Mouse (Mus musculus) kidney, postnatal 4 days (tissue): Measurements from ENCODE around the gene Fam189a2.

Source experiments
- DNase-seq, 2 experiments: peaks; one replicate each; pipeline ENCODE4 v3.0.0; 2021; ENCODE audit warnings: mixed read lengths in 2 of 2

Gene Fam189a2

DNA sequence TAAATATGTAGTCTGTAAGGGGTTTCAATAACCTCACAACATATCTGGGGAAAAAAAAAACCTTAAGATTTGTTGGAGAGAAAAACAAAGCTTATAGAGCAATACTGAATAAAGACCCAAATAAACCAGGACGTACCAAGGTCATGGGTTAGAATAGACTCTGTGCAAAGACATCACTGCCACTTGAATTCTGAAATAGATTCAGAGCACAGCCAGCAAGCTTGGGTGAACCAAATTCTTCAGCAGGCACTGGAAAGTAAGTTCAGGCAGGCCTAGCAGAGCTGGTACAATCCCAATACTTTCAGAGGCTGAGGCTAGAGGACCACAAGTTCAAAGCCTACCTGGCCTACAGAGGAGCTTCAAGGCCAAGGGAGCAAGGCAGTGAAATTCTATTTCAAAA, 6.2 kb downstream of the Fam189a2 start:
- DNase-seq, result no peak

DNA sequence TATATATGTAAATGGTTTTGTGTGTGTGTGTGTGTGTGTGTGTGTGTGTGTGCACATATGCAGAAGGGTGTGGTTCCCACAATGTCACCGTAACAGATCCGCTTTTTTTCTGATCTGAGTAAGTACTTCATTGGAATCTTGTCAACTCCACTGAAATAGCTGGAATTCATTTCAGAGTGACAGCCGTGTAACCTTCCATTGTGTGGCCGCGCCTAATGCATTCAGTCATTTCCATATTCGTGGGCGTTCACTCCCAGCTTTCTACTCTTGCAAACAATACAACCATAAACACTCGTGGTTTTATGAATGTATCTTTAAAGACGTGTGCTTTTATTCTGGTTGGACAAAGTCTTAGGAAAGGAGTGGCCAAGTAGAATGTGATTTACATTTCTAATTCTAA, 6.7 kb downstream of the Fam189a2 start:
- no peak for DNase-seq

DNA sequence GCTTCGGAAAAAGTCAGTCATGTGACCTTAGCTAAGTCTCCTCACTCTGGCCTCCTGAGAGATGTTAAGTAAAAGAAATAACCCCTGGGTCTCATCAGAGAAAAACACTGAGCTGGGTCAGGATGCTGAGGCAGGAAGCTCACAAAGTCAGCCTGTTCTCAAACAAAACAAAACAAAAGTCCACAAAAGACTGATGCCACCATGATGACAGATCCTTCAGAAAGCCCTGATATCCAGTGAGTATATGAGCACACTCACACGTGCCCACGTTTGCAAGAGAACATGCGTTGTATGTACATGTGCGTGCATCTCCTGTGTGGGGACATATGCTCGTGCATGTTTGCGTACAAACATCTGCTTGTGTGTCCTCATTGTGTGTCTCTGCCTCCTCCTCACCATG, 7.5 kb downstream of the Fam189a2 start:
- DNase-seq, result no peak

DNA sequence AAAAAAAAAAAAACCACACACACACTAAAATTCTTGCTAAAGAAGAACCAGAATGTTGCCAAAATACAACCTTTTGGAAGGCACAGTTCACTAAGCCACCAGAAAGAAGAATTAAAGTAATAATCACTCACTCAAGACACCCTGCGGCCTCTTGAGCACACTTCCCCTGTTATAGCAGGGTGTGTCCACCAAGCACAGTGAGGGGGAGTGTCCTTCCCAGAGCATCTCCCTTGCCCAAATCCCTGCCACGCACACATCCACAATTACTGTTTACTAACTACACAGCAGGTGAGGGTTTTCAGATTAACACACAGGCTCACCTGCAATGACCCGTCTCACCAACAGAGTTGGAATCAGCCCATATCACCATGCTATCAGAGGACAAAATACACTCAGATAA, 8.0 kb downstream of the Fam189a2 start:
- DNase-seq, result no peak

DNA sequence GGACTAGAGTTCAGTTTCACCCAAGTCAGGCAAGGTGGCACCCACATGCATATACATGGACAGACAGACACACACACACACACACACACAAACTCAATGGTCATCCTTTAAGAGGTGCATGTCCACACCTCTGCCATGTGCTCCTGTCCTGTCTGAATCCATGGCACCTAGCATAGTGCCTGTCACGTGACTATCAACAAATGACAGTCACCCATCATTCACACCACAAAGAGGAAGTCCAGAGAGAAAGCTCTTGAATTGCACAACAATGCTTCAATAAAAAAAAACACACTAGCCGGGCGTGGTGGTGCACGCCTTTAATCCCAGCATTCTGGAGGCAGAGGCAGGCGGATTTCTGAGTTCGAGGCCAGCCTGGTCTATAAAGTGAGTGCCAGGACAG, 8.5 kb downstream of the Fam189a2 start:
- DNase-seq, result no peak

DNA sequence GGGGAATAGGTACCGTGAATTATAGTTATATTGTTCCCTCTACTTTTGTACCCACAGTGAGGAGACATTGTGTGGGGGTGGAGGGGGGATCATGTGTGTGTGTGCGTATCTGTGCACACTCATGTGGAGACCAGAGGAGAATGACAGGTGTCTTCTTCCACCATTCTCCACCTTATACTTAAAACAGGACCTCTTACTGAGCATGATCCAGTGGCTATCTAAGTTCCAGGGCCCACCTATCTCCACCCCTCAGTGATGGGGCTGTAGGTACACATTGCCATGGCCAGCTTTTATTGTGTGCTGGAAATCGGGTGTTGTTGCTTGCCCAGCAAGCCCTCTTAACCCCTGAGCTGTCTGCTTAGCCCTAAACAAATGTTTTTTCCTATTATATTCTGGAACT, 10.1 kb downstream of the Fam189a2 start:
- DNase-seq, result no peak

DNA sequence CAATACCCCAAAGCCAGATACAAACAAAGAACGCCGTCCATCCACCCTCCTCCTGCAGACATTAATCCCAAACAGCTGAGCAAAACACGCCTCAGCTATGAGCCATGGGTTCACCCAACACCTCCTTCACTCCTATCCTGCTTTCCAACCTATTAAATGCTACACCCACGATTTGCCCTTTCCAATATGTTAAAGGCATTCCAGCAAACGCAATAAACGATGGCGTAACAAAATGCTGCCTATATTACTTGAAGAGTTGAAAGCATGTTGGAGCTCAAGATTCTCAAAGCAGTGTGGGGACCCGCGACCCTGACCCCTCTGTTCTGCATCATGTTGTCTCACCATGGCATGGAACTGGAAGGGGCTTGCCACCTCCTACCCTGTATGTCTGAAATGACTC, 11.2 kb downstream of the Fam189a2 start:
- no peak for DNase-seq

DNA sequence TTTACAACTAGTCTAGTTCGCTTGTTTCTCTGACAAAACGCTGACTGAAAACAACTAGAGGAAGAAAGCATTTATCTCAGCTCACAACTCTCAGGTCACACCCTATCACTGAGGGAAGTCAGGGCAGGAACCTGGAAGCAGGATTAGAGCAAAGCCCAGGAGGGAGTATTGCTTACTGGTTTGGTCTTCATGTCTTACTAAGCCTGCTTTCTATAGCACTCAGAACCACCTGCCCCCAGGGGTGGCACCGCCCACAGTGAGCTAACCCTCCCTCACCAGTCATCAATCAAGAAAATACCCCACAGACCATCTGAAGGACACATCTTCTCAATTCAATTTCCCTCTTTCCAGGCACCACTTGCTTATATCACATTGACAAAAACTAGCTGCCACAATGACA, 12.4 kb downstream of the Fam189a2 start:
- no peak for DNase-seq

DNA sequence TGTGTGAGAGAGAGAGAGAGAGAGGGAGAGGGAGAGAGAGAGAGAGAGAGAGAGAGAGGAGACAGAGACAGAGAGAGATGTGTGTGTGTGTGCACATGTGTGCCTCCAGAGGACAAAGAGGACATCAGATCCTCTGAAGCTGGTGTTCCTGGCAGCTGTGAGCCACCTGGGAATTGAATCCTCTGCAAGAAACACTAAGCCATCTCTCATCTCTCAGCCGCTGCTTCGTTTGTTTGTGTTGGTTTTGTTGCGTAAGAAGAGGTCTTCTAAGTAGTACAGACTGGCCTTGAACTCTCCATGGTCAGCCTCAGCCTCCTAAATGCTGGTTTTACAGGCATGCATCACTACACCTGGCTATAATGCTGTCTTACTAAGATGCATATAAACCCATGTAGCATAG, 12.9 kb downstream of the Fam189a2 start:
- DNase-seq, result no peak

DNA sequence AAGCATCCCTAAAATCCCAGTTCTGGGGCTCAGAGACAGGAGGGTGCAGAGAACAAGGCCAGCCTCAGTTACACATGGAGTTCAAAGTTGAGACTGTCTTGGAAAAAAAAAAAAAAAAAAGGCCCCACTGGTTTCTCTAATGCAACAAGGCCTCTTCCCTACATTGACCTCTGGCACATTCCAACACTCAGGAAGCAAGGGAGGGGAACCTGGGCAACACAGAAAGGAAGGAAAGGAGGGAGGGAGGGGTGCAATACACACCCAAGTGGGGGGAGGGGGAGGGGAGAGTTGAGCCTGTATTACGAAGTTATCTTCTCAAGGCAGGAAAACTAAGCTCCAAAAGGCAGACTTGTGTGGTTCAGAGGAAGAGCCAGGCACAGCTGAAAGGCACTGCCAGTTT, 13.4 kb downstream of the Fam189a2 start:
- DNase-seq, result peak; percentile 61 to 76

DNA sequence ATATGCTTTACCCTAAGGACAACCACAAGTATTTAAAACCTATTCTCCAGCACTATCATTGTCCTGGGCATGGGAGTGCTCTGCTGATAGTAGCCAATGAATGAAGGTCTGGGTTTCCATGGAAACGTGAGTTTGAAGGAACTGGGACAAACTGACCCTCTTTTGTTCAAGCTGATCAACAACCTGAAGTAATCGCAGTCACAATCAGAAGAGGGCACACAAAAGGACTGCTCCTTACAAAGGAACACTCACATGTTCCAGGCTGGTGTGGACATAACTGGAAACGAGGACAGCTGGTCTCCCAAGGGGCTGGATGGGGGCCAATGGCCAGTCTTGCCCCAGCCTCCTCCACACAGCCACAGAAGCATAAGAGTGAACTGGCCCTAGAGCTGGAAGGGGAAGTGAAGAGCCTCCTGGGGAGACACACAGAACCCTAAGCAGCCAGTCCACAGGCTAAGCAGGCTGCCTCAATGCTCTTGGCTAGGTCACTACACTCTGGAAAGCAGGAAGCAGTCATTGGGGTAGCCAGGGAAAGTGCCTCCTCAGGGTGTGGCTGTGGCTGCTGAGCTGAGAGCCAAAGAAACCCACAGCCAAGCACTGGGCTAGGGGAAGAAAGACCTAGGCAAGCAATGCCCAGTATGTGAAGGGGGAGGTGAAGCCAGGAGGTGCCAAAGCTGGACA, 14.0 kb downstream of the Fam189a2 start:
- peak; percentile 17 to 31 for DNase-seq

DNA sequence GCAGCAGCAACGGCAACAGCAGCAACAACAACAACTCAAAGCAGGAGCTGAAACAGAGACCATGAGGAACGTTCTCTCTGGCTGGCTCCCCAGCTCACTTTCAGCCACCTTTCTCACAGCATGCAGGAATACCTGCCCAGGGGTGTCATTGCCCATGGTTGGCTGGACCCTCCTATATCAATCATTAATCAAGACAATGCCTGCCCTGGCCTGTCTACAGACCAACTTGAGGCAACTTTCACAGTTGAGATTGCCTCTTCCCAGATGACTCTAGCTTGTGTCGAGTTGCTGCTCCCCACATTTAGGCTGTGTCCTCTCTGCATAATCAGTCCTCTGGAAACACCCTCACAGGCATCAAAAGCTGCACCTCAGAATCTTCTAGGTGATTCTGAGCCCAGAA, 17.6 kb downstream of the Fam189a2 start:
- DNase-seq, result peak in 1 of 2 experiments; percentile 39

DNA sequence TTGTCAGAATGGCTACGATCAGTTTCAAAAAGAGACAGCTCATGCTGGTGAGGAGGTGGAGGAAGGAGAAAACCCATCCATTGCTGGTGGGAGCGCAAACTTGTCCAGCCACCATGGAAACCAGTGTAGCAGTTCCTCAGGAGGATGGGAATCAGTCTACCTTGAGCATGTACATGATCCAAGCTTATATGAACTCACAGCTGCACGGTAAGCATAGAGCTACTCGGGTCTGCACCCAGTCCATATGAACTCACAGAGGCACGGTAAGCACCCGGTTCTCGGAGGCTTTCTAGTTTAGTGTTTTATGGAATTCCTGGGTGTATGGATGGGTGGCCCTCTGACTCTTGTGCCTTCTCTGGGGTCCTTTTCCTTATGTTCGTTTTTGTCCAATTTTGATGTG, 18.3 kb downstream of the Fam189a2 start:
- no peak for DNase-seq

DNA sequence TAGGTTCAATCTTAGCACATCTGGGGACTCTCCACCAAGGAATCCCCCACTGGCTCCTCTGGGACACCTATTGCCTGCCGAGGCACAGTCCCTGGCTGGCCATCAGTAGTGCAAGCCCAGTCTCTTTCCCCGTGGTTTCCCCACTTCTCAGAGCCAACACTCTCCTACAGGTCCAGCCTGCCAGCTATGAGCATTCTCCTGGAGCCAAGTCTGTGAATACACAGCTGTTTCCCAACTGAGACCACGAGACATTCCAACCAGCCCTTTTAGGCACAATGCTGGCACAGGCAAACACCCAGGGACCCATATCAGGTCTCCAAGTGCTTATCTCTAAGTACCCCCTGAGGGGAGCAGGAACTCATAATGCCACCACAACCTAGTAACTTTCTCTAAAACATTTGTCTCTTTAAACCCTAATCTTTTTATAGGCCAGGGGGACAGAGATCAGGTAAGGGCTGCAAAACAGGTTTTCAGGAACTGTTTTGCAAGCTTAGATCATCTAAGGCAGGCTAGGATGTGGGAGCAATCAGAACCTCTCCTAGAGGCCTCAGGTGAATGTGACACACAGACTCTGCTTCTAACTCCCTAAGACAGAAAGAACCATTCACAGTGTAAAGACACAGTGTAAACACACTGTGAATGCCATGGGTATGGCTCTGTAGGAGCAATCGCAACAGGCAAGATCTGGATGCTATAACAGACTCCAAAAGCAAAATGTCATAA, 23.0 kb downstream of the Fam189a2 start:
- DNase-seq, result no peak

DNA sequence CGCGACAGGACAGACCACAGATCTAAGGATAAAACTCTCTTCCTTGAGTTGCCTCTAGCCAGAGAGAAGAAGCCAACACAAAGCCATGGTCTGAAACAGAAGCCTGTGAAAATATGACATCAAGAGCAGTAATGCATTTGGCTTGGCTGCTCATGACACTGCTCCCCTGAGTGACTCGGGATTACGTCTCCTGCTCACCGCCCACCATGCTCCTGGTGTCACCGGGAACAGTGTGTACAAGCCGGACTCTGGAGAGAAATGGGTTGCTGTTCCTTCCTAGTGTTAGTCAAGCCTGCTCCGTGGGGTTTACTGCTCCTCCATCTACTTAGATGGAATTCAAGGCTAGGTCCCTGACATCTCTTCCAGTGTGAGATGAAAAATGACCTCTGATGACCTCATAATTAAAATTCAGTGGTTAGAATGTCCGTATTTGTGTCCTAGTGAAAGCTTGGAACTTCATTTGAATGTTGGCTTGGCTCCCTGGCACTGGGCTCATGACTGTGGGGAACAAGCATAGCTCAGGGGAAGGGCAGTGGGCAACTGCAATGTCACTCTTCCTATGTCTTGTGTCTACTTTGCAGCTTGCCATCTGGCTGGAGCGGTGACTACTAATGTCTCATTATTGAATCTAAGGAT, 23.7 kb downstream of the Fam189a2 start:
- DNase-seq, result no peak

DNA sequence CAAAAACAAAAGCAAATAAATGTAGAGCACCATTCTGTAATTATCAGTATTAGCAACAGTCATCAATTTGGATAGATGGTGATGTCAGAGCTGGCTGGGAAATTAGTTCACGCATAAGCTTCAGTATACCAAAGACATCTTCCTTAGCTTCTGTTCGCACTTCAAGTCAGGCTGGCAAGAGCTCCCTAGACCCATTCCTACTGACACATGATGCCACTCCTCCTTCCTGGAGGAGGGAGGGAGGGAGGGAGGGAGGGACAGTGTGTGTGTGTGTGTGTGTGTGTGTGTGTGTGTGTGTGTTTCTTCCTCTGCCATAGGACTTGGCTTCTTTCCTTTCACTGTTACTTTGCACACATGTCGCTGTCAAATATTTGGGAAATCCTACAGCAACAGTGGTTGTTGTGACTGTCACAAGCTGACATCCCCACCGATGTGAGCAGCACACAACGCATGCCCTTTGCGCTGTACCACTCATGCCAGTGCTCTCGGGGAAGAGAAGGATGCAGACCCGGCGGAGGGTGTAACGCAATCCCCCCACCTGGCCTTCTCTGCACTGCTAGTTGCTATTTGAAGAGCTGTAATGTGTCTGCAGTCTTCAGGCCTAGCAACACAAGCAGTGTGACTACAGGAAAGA, 34.9 kb downstream of the Fam189a2 start:
- DNase-seq, result no peak

DNA sequence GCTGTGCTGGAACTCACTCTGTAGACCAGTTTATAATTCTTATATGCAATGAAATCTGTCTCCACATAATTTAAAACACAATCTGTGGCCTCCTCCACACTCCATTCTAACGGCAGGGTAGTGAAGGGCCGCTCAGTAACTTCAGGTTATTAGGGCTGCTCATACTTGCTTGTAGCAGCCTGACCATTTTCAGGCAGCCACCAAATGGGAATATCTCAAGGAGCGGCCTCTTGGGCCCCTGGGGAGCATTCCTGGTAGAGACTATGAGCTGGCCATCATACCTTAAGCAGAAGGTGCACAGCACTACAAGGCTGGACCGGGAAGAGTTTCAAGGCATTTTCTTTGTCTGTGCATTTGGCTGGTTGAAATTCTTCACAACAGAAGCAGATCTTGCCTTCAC, 42.7 kb downstream of the Fam189a2 start:
- DNase-seq, result no peak

DNA sequence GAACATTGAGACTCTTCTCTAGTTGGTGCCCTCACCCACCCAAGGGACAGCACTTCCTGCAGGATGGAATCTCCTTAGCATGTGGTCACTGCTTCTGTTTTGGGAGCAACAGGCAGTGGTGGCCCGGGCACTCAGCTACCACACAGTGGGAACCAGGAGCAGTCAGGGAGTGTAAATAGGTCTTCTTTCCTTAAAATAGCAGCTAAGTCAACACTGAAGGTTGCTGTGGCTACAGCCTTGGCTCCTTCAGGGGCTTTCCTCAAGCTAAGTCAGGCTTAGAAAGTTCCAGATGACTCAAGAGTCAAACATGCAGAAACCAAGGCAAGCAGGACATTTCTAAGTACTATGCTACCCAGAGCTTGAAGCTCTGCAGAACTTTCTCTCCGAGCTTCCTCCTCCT, 43.5 kb downstream of the Fam189a2 start:
- DNase-seq, result no peak

DNA sequence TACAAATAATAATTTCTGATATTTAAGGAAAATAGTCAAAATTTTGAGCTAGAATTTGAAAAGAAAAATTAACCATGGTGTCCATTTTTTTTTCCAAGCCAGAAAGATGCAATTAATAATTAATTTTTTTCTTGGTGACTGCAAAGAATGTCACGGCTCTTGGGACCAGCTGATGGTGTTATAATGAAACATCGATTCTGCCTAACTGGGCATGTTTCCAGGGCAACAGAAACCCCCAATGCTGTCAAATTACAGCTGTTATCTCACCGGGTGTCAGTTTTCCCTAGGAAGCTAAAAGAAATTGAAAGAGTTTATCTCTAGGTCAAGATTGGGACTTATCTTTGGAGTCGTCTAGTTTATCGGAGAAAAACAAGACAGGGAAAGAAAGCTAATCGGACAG, 46.6 kb downstream of the Fam189a2 start:
- no peak for DNase-seq

DNA sequence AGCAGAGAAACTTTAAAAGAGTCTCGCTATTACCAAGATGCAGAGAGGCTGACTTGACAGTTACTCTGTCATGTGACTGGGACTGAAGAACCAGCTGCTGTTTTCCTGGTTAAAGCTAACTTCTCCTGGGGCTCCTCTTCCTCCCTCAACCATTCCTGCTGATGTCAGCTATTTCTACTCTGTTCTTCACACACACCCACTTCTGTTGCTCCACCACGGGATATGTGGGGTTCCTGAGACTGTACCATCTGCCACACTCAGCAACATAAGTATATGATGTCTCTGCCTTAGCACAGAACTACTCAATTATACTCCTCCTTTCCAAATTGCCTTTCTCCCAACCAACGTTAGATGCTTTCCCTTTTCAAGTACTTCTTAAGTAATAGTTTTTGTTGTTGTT, 50.2 kb downstream of the Fam189a2 start:
- no peak for DNase-seq

DNA sequence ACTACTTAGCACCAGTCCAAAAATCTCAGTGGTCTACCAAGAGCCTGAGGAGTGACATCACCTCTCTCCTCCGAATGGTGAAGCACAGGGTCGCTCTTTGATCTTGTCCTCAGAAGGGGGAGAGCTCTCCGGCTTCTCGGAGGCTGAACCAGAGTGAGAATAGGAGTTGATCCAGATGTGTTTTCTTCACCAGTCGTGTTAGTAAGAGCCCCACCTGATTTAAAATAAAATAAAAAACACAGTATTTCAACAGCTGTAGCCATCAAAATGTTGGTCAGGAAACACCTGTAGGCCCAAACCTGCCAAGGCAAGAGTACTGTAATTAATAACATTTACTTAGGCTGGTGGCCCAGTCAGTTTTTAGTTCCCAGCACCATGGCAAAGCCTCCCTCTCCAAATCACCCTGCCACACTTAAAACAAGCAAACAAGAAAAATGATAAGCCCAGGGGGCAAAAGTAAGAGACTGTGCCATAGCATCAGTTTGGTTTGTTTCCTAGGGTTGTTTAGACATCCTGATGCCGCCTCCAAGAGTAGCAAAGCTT, 52.8 kb downstream of the Fam189a2 start:
- DNase-seq, result no peak

DNA sequence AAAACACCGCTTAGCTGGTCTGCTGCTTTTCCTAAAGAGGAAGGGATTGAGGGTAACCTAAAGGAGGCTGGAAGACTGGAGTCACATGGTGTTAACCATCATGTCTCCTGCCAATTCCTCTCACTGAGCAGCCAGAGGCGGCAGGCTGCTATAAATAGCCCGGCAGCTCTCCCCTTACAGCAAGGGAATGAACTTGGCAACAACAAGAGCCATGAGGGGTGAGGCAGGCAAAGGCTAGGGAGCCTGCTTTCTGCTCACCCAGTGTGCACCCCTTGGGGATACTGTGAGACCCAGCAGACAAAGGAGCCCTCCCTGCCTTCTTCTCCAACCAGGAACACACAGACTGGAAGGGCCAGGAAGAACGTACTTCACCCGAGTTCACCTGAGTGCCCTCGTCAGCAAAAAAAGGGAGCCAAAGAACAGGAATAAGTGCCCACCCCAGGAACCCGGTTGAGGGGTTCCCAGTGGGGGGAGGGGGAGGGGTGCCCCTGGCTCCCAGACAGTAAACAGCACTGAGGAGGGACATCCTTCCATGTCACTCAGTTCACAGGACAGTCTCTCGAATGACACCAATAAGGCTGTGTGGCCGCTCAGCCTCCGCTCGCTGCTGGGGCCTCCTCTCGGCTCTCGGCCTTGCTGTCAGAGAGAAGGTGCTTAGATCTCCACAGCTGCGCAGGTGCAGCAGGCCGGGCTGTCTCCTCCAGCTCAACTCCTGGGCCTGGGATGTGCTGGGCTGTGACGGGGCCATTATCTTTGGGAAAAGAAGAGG, 57.8 kb downstream of the Fam189a2 start:
- peak in 1 of 2 experiments; percentile 52 for DNase-seq

DNA sequence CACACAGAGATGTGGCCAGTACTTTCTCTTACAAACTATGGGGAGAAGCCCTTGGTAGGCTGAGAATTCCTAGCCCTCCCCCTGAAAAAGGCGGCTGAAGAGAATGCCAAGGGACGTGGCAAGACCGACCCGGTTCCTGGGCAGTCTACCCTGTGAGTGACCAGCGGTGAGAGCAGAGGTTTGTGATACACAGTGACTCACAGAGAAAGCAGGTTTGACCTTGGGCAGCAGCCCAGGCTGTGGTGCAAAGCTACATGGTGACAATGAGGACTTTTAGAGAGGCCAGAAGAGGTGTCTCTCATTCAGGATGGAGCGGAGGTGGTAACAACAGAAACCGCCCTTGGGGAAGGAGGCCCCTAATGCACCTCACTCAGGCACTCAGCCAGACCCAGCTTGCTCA, 59.4 kb downstream of the Fam189a2 start:
- no peak for DNase-seq
